Mouse (Mus musculus) limb, embryonic 10.5 days (tissue): ENCODE results near the gene Kiss1r. TPM values are rescaled to one million over a fixed set of nuclear protein-coding genes. Genes with fewer than 3 reads are reported as not detected.

Source experiments
- DNase-seq: peaks from one replicate; pipeline ENCODE4 v3.0.0-alpha.2; 2017; ENCODE audit warnings: low spot score
- H3K27ac ChIP-seq: fragments of 300-500 bp; sonication (generic); 2 replicates; pipeline ENCODE4 v1.5.1; 2016; ENCODE audit warnings: mild to moderate bottlenecking
- H3K27me3 ChIP-seq: fragments of 300-500 bp; sonication (generic); 2 replicates; pipeline ENCODE4 v1.6.1; 2016; ENCODE audit warnings: low read depth, mild to moderate bottlenecking; ENCODE audit not compliant: poor library complexity, severe bottlenecking
- H3K36me3 ChIP-seq: fragments of 300-500 bp; sonication (generic); 2 replicates; pipeline ENCODE4 v1.6.1; 2016; ENCODE audit warnings: mild to moderate bottlenecking, moderate library complexity
- H3K4me1 ChIP-seq: fragments of 300-500 bp; sonication (generic); 2 replicates; pipeline ENCODE4 v1.6.1; 2016
- H3K4me3 ChIP-seq: fragments of 300-500 bp; sonication (generic); 2 replicates; pipeline ENCODE4 v1.5.1; 2016; ENCODE audit warnings: mild to moderate bottlenecking, moderate library complexity
- H3K9me3 ChIP-seq: fragments of 300-500 bp; sonication (generic); replicated peaks from 2 replicates; pipeline ENCODE4 v1.6.1; 2016; ENCODE audit warnings: mild to moderate bottlenecking
- WGBS: fragments of 180-500 bp; shearing (Covaris S2); methylation state at CpG from one replicate; pipeline ENCODE4 v1.1.7; 2016; 5-methylcytosine and 5-hydroxymethylcytosine counted together
- polyA plus RNA-seq: library from polyadenylated mRNA; unstranded; fragments of >200 nt; fragmentation: Nextera tagmentation; extraction: Ambion mirVana; gene quantifications from 2 replicates; pipeline ENCODE4 v1.2.1, GENCODE M21; 2016

Kiss1r gene
- polyA plus RNA-seq, 1 experiment from 2014 or later, result 0.31 TPM

- peak overlapping the region; percentile 76 for H3K4me3 ChIP-seq
- no peak for DNase-seq
- 91% methylated on average over 18 of the region's 18 CpGs for whole genome bisulfite sequencing
- no peaks in the 10 kb centered on the region for H3K9me3 ChIP-seq
- H3K36me3 ChIP-seq, result peaks cover 55% of the 10 kb centered on the region
- no peaks in the 10 kb centered on the region for H3K27me3 ChIP-seq
- H3K4me1 ChIP-seq, result peaks cover 84% of the 10 kb centered on the region
- H3K27ac ChIP-seq, result peak overlapping the region; percentile 95
Observed at GRCm38 (mm10) chr10:79929967-79930825, 13.4 kb downstream of the Kiss1r start.

GRCm38 (mm10) chr10:79930826-79931186 is 14.0 kb downstream of the Kiss1r start:
- H3K27me3 ChIP-seq, result no peaks in the 10 kb centered on the region
- 88% methylated on average over 16 of the region's 16 CpGs for WGBS
- peak overlapping the region; percentile 95 for H3K27ac ChIP-seq
- H3K4me3 ChIP-seq, result peak overlapping the region; percentile 76
- DNase-seq, result no peak
- H3K4me1 ChIP-seq, result peaks cover 86% of the 10 kb centered on the region
- H3K9me3 ChIP-seq, result no peaks in the 10 kb centered on the region
- H3K36me3 ChIP-seq, result peaks cover 61% of the 10 kb centered on the region

DNA sequence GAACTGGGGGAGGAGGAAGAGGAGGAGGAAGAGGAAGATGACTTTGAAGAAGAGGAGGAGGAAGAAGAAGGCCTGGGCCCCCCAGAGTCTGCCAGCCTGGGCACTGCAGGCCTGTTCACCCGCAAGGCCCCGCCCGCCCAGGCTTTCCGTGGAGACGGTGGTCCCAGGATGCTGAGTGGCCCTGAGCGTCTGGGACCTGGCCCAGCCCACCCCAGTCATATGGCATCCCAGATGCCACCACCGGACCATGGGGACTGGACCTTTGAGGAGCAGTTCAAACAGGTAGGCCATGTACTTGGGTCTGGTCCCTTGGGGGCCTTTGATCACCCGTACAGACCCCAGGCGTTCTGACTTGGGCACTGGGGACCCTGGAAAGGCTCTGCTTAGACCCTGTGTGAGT is 15.0 kb downstream of the Kiss1r start:
- Histone ChIP-seq H3K27me3 (no peaks in the 10 kb centered on the region), H3K36me3 (peaks cover 71% of the 10 kb centered on the region), H3K9me3 (no peaks in the 10 kb centered on the region), H3K27ac (peak overlapping the region; percentile 95), H3K4me3 (peak overlapping the region; percentile 34; the same call in 1 of the 2 replicates), H3K4me1 (peaks cover 87% of the 10 kb centered on the region)
- WGBS, result 82% methylated on average over 9 of the region's 9 CpGs
- DNase-seq, result no peak

DNA sequence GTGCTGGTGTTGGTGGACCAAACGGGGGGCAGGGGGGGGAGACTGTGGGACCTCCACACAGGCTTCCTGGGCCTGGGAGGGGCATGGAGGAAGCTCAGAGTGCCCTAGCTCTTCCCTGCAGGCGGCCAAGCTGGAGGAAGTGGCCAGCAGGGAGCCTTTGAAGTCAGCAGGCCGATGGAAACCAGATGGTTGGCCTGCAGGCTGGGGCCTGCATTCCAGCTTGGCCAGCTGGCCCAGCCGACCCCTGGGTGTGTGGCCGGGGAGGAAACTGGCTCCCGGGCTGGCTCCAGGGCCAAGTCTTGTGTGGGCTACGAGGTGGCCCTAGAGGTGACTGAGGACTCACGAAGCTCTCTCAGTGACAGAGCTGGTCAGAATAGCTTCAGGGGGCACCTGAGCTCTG is 16.0 kb downstream of the Kiss1r start:
- peak; percentile 88 for DNase-seq
- no peaks in the 10 kb centered on the region for H3K9me3 ChIP-seq
- H3K4me3 ChIP-seq, result peak overlapping the region; percentile 34
- H3K4me1 ChIP-seq, result peaks cover 96% of the 10 kb centered on the region
- WGBS, result 5% methylated on average over 8 of the region's 8 CpGs
- H3K27me3 ChIP-seq, result no peaks in the 10 kb centered on the region
- peak overlapping the region; percentile 95 for H3K27ac ChIP-seq
- peaks cover 81% of the 10 kb centered on the region for H3K36me3 ChIP-seq

DNA sequence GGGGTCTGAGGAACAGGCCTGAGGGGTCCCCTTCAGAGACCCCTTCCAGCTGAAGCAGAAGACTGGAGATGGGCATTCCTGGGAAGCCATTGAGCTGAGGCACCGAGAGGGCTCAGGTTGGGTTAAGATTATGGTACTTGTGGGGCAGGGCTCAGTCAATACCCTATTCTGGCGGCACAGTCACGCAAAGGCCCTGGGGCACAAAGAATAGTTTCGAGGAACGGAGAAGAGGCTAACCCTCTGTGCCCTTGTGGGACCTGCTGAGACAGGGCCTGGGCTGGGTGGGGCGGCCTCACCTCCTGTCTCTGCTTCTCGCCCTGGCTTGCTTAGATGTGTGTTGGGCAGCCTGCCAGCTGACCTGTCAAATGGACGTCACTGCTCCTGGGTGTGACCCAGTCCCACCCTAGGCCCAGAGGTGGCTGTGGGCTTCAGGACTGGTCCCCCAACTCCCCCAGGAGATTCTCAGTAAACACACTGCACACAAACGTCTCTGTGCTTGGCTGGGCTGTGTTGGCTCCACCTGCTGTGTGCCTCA is 16.4 kb downstream of the Kiss1r start:
- DNase-seq, result no peak
- peak overlapping the region; percentile 34 for H3K4me3 ChIP-seq
- H3K27ac ChIP-seq, result peak overlapping the region; percentile 95
- 54% methylated on average over 9 of the region's 9 CpGs for WGBS
- no peaks in the 10 kb centered on the region for H3K27me3 ChIP-seq
- H3K9me3 ChIP-seq, result no peaks in the 10 kb centered on the region
- H3K4me1 ChIP-seq, result peaks cover 100% of the 10 kb centered on the region
- peaks cover 86% of the 10 kb centered on the region for H3K36me3 ChIP-seq

GRCm38 (mm10) chr10:79933861-79934260 is 17.1 kb downstream of the Kiss1r start:
- peak overlapping the region; percentile 95 for H3K27ac ChIP-seq
- 76% methylated on average over 6 of the region's 6 CpGs for WGBS
- peak overlapping the region; percentile 14; the same call in 1 of the 2 replicates for H3K4me3 ChIP-seq
- H3K9me3 ChIP-seq, result no peaks in the 10 kb centered on the region
- peaks cover 92% of the 10 kb centered on the region for H3K36me3 ChIP-seq
- no peaks in the 10 kb centered on the region for H3K27me3 ChIP-seq
- no peak for DNase-seq
- H3K4me1 ChIP-seq, result peaks cover 99% of the 10 kb centered on the region

DNA sequence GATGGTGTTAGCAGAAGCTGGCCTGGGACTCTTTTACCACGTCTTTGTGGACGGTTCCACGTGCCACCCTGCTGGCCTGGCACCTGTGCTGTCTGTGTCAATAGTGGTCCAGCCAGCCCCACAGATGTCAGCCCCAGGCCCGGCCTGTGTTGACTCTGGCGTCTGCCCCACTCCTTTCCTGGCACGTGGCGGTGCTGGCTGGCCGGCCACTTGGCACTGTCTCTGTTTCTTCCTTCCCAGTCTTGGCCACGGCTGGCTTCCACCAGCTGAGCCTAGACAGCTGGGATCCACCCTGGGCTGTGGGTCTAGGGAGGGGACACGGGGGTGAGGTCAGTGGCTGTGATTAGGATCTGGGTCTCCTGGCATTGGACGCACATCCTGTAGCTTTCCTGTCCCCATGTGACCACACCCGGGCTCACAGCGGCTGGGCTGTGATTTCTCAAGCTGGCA is 17.5 kb downstream of the Kiss1r start:
- peak overlapping the region; percentile 14; the same call in 1 of the 2 replicates for H3K4me3 ChIP-seq
- peaks cover 99% of the 10 kb centered on the region for H3K4me1 ChIP-seq
- no peak for DNase-seq
- H3K27me3 ChIP-seq, result no peaks in the 10 kb centered on the region
- H3K9me3 ChIP-seq, result no peaks in the 10 kb centered on the region
- WGBS, result 82% methylated on average over 13 of the region's 13 CpGs
- H3K36me3 ChIP-seq, result peaks cover 96% of the 10 kb centered on the region
- peak overlapping the region; percentile 95 for H3K27ac ChIP-seq

GRCm38 (mm10) chr10:79934794-79935569 is 18.2 kb downstream of the Kiss1r start:
- no peak for DNase-seq
- Histone ChIP-seq H3K36me3 (peaks cover 100% of the 10 kb centered on the region), H3K9me3 (no peaks in the 10 kb centered on the region), H3K4me1 (peaks cover 98% of the 10 kb centered on the region), H3K27ac (peak overlapping the region; percentile 95; the same call in 1 of the 2 replicates), H3K4me3 (no peak overlapping the region; the same call in 1 of the 2 replicates), H3K27me3 (no peaks in the 10 kb centered on the region)
- 90% methylated on average over 16 of the region's 16 CpGs for WGBS

DNA sequence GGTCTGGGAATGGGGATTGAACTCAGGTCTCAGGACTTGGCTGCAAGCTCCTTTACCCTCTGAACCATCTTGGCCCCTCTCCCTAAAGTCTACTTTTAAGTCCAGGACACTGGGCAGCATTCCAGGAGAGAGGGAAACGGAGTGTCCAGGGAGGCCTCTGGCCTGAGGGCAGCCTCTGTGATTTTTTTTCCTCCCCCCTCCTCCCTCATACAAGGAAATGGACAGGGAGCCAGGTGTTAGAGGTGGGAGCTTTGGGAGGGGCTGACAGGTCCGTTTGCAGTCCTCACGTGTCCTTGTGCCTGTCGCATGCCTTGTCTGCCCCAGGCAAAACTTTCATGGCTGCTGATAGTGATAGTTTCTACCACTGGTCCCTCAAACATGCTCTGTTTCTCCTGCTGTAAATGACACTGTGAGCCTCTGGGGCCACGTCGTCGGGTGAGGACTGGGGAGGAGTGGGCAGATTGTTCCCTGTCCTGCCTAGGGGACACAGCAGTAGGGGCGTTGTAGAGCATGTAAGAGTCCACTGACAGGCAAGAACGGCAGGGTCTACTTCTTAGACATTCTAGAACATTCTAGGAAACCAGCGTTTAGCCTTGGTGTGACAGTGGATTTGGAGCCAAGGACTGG is 19.6 kb downstream of the Kiss1r start:
- no peak for DNase-seq

DNA sequence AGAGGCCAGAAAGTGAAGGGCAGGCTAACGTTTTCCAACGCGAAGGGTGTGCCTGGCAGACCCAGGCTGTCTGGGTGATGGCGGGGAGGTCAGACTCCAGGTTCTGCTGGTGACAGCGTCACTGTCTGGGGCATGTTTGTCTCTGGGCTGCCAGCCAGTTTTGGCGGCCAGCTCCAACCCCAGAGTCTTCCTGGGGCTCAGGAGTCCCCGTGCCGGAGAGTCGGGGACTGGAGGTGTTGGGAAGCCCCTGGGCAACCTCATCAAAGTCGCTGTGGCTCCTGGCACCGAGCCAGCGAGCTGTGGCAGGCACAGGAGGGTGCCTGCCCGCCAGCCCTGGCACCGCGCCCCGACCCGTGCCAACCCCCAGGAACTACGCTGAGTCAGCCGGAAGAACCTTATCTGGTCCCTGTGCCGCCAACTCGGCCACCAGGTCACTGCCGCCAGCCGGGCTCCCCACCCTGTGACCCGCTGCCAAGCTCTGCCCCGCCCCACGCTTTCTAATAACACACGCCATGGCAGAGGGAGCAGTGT is 20.2 kb downstream of the Kiss1r start:
- H3K36me3 ChIP-seq, result peaks cover 100% of the 10 kb centered on the region
- no peaks in the 10 kb centered on the region for H3K27me3 ChIP-seq
- no peak for DNase-seq
- 86% methylated on average over 27 of the region's 27 CpGs for WGBS
- no peaks in the 10 kb centered on the region for H3K9me3 ChIP-seq
- H3K27ac ChIP-seq, result peak overlapping the region; percentile 25; the same call in 1 of the 2 replicates
- peaks cover 91% of the 10 kb centered on the region for H3K4me1 ChIP-seq
- no peak overlapping the region for H3K4me3 ChIP-seq

More for the DNA sequence above, 19.6 kb downstream of the Kiss1r start:
- Histone ChIP-seq H3K36me3 (peaks cover 100% of the 10 kb centered on the region), H3K27me3 (no peaks in the 10 kb centered on the region), H3K27ac (0 out of 2 replicates have a peak overlapping the region, but pooled peaks have one; percentile 25), H3K9me3 (no peaks in the 10 kb centered on the region), H3K4me3 (no peak overlapping the region), H3K4me1 (peaks cover 97% of the 10 kb centered on the region)
- WGBS, result 73% methylated on average over 10 of the region's 10 CpGs

GRCm38 (mm10) chr10:79937775-79938526 is 21.2 kb downstream of the Kiss1r start:
- H3K36me3 ChIP-seq, result peaks cover 98% of the 10 kb centered on the region
- H3K27me3 ChIP-seq, result no peaks in the 10 kb centered on the region
- H3K4me3 ChIP-seq, result no peak overlapping the region
- H3K4me1 ChIP-seq, result peaks cover 85% of the 10 kb centered on the region
- WGBS, result 63% methylated on average over 11 of the region's 11 CpGs
- H3K9me3 ChIP-seq, result no peaks in the 10 kb centered on the region
- H3K27ac ChIP-seq, result peak overlapping the region; percentile 51; the same call in 1 of the 2 replicates
- no peak for DNase-seq
